Comparison of ENCODE assay signal across 8 mouse cellular contexts in genomic region chr1:118388127-118388756, GRCm38 (mm10). TPM values are rescaled to one million over a fixed set of nuclear protein-coding genes. Genes with fewer than 3 reads are reported as not detected.
A peak's percentile ranks its signal among the peaks of the same experiment; 100 is the strongest.
DNase-seq lines count a peak whose midpoint lies in the region; ATAC-seq and TF ChIP-seq lines count a peak whose summit lies in the region.

No protein-coding gene starts in this region.

- H3K9me3 ChIP-seq in forebrain, embryonic 13.5 days (replicated peaks): no peaks in the 10 kb centered on the region
- no peaks in the 10 kb centered on the region for H3K9me3 ChIP-seq in lung, embryonic 14.5 days (ENCODE audit: low read depth, low read length)

- WGBS in forebrain, embryonic 13.5 days: under 1% methylated on average over 19 of the region's 19 CpGs
- WGBS in lung, embryonic 14.5 days: under 1% methylated on average over 19 of the region's 19 CpGs

- peak overlapping the region; percentile 97 for H3K9ac ChIP-seq in forebrain, embryonic 13.5 days
- peak overlapping the region; percentile 70 for H3K9ac ChIP-seq in lung, embryonic 14.5 days

- peak overlapping the region; percentile 71 for H3K4me2 ChIP-seq in forebrain, embryonic 13.5 days
- peak overlapping the region; percentile 70 for H3K4me2 ChIP-seq in lung, embryonic 14.5 days

- no peaks in the 10 kb centered on the region for H3K27me3 ChIP-seq in forebrain, embryonic 13.5 days
- H3K27me3 ChIP-seq in lung, embryonic 14.5 days (ENCODE audit: insufficient read depth, low read length): no peaks in the 10 kb centered on the region

- intact Hi-C loops in heart, postnatal 10 days (cut with DNase I): loop anchor here (1.0 to 5.0 kb wide), 3 partner anchors 19 to 71 kb away; partner anchors contain the start of gene Nifk

- ATAC-seq in forebrain, embryonic 13.5 days: peak; percentile 17
- peak; percentile 15; the same call in 1 of the 2 replicates for ATAC-seq in lung, embryonic 14.5 days (ENCODE audit: insufficient read depth)
- ATAC-seq in neutrophil, adult 5-6 weeks (ENCODE audit: extremely low read depth, insufficient number of reproducible peaks, low FRiP score, poor library complexity, severe bottlenecking): peak; percentile 30; the same call in 1 of the 2 replicates

- peaks cover 25% of the 10 kb centered on the region for H3K4me1 ChIP-seq in forebrain, embryonic 13.5 days
- 0 out of 2 replicates have a peak, but pooled peaks cover 6% of the 10 kb centered on the region for H3K4me1 ChIP-seq in lung, embryonic 14.5 days (ENCODE audit: insufficient read depth)

- peak; percentile 68 for DNase-seq in ES-CJ7 (ENCODE audit: low read depth, low spot score)
- DNase-seq in c-Kit-positive CD71-positive TER-119-positive erythroid progenitor cells, embryonic 14.5 days (ENCODE audit: low spot score): peak; percentile 77
- DNase-seq in heart, postnatal 10 days: peak; percentile 78 to 89
- DNase-seq in kidney, postnatal 4 days: peak; percentile 80 to 89
- peak; percentile 86 for DNase-seq in lung, embryonic 14.5 days
- peak; percentile 40 to 65 for DNase-seq in thymus, adult 18-20 months

- H3K36me3 ChIP-seq in forebrain, embryonic 13.5 days (ENCODE audit: poor library complexity, severe bottlenecking): peaks cover 2% of the 10 kb centered on the region; the same call in 1 of the 2 replicates
- H3K36me3 ChIP-seq in lung, embryonic 14.5 days (ENCODE audit: insufficient read depth): peaks cover under 1% of the 10 kb centered on the region; the same call in 1 of the 2 replicates

- H3K27ac ChIP-seq in forebrain, embryonic 13.5 days: peak overlapping the region; percentile 95
- H3K27ac ChIP-seq in lung, embryonic 14.5 days (ENCODE audit: low read depth): peak overlapping the region; percentile 87

- no peak for TF ChIP-seq CTCF in lung, embryonic 14.5 days (IDR thresholded peaks at IDR 0.05; ENCODE audit: low read depth)

- H3K4me3 ChIP-seq in forebrain, embryonic 13.5 days: peak overlapping the region; percentile 96
- H3K4me3 ChIP-seq in lung, embryonic 14.5 days (ENCODE audit: low read depth, low read length): peak overlapping the region; percentile 81

RNA-seq across cellular contexts. Expression of gene Clasp1, which starts 0.6 kb away (rescaled TPM):
- 118 and 137 TPM in 2 replicates for polyA plus RNA-seq in forebrain, embryonic 13.5 days (2015; fragmentation: Nextera tagmentation; extraction: Ambion mirVana)
- total RNA-seq in heart, postnatal 10 days (2021): 100 to 1,000 TPM; 341 to 384 TPM
- 51.5 and 60.7 TPM in 2 replicates for polyA plus RNA-seq in lung, embryonic 14.5 days (2014; fragmentation: Nextera tagmentation; extraction: Ambion mirVana)
- 80.9 and 83.0 TPM in 2 replicates for total RNA-seq in neutrophil, adult 5-6 weeks (2017)

Comparison
In these comparisons a context has a peak if more than half of its experiments do, and no peak if none do; other contexts are left out.
1. Peak in every context shown above with its lines: DNase-seq, ATAC-seq, H3K4me3 ChIP-seq and H3K27ac ChIP-seq.